Mouse (Mus musculus) forebrain, embryonic 10.5 days (tissue): ENCODE measurements around the gene Slfn8. TPM values are rescaled to one million over a fixed set of nuclear protein-coding genes. Genes with fewer than 3 reads are reported as not detected.

ENCODE experiments used
- microRNA-seq: library from miRNA; unstranded; fragments of <30 nt; microRNA quantifications from one replicate; pipeline ENCODE4, GENCODE M21; 2017
- polyA plus RNA-seq: library from polyadenylated mRNA; unstranded; fragments of >200 nt; fragmentation: Nextera tagmentation; extraction: Ambion mirVana; gene quantifications from 2 replicates; pipeline ENCODE4 v1.2.1, GENCODE M21; 2016

Slfn8 gene
- polyA plus RNA-seq, 1 experiment from 2014 or later: 0.07 TPM

Small RNA genes lying within 50 kb of the gene (microRNA-seq; reads per million reads assigned to microRNA genes)
- gene Gm27598 (not detected), gene Mir7679 (not detected)

Other genes starting within 250 kb of the Slfn8 start
- 50.3 and 51.4 TPM in 2 replicates for gene Lig3, start 239.7 kb downstream of the Slfn8 start, polyA plus RNA-seq
- 8.8 and 9.5 TPM in 2 replicates for gene Rffl, start 149.6 kb downstream of the Slfn8 start, polyA plus RNA-seq
- gene Rad51d, start 130.2 kb downstream of the Slfn8 start, polyA plus RNA-seq: 15.3 and 18.0 TPM in 2 replicates
- gene Fndc8, start 128.7 kb downstream of the Slfn8 start, polyA plus RNA-seq: 0.18 and 0.22 TPM in 2 replicates
- gene Nle1, start 112.4 kb downstream of the Slfn8 start, polyA plus RNA-seq: 49.8 and 52.1 TPM in 2 replicates
- 0.23 and 0.31 TPM in 2 replicates for gene Unc45b, start 110.3 kb downstream of the Slfn8 start, polyA plus RNA-seq
- 0.31 and 0.38 TPM in 2 replicates for gene Slfn5, start 69.5 kb downstream of the Slfn8 start, polyA plus RNA-seq
- 9.4 and 10.3 TPM in 2 replicates for gene Slfn9, start 29.0 kb downstream of the Slfn8 start, polyA plus RNA-seq
- 1.1 and 1.3 TPM in 2 replicates for gene Slfn2, start 44.3 kb upstream of the Slfn8 start, polyA plus RNA-seq
- not detected in 2 replicates for gene Slfn1, start 96.0 kb upstream of the Slfn8 start, polyA plus RNA-seq
- gene Slfn4, start 154.4 kb upstream of the Slfn8 start, polyA plus RNA-seq: not detected in 2 replicates
- gene Slfn3, start 170.5 kb upstream of the Slfn8 start, polyA plus RNA-seq: 0.25 and 0.55 TPM in 2 replicates